Mouse (Mus musculus): ENCODE measurements around the gene Npcd.

DNA sequence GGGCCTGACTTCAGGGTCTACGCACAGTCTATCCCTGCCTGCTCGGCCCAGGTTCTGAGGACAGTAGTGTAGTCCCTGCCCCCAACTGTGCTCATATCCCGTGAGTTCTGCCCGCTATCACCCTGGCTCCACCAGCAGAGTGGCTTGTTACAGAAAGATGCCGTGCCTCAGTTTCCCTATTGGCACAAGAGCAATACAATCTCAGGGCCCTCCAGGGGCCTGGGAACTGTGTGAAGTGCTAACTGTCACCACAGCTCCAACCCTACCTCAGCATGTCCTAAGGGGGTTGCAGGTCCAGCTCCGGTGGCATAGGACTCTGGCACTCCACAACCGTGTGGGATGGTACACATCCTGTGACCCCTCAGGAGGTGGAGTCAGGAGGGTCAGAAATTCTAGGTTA, 36.9 kb downstream of the Npcd start:
- TF ChIP-seq CTCF (IDR thresholded peaks at IDR 0.05; ENCODE audit: low read depth, low read length) = no peak
- no peak for TF ChIP-seq GATA2 (IDR thresholded peaks at IDR 0.05; ENCODE audit: borderline replicate concordance, low read depth, low read length)
- TF ChIP-seq GATA1 (IDR thresholded peaks at IDR 0.05; ENCODE audit: borderline replicate concordance, low read length) = no peak
- TF ChIP-seq POLR2AphosphoS5 (IDR thresholded peaks at IDR 0.05; ENCODE audit: insufficient replicate concordance, low read depth, low read length) = no peak

Measured in G1E (cell line).